Mouse (Mus musculus) brain, embryonic 14.5 days (tissue): ENCODE data around the gene Clec4f. TPM values are rescaled to one million over a fixed set of nuclear protein-coding genes. Genes with fewer than 3 reads are reported as not detected.
"Not testable (repeated sequence)": the region's sequence is repeated elsewhere in the genome, so short reads cannot be mapped to it uniquely, and the experiment has no call there.

ENCODE experiments used
- DNase-seq: peaks from one replicate; pipeline ENCODE4 v3.0.0-alpha.2; 2011; ENCODE audit warnings: low read depth
- CTCF ChIP-seq: fragments of 200-500 bp; IDR thresholded peaks from 2 replicates; pipeline ENCODE4 v1.5.1; 2012; ENCODE audit warnings: inconsistent platforms, mild to moderate bottlenecking, moderate library complexity, borderline replicate concordance; ENCODE audit not compliant: insufficient read depth, insufficient read length; ENCODE audit errors: extremely low read depth
- POLR2A ChIP-seq: fragments of 200-500 bp; IDR thresholded peaks from 2 replicates; pipeline ENCODE4 v1.6.1; 2012; ENCODE audit warnings: mild to moderate bottlenecking, inconsistent platforms, borderline replicate concordance; ENCODE audit not compliant: poor library complexity, insufficient read depth, insufficient read length, severe bottlenecking; ENCODE audit errors: extremely low read depth
- polyA plus RNA-seq: library from polyadenylated mRNA; depleted of rRNA; stranded (reverse); fragments of >200 nt; gene quantifications from 2 replicates; pipeline ENCODE4 v1.2.3, GENCODE M21; 2012

The Clec4f gene
- polyA plus RNA-seq, 1 experiment: not detected

DNA sequence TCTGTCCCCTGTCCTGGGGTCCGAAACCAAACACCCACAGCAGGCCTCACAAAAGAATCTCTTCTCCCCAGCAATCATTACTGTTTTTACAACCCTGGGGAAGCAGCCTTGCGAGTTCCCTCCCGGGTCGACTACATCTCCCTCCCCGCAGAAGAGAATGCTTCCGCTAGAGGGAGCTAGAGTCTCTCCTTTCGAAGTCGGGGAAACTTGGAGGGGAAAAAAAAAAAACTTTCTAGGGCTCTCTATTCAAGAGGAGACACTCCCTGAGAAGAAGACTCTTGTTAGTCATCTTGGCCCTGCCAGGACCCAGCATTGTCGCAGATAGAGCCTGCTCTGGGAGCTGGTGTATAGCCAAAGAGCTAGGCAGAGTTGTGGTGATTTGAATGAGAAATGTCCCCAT lies 37.8 kb upstream of the Clec4f start:
- TF ChIP-seq POLR2A (no peak), CTCF (peak; percentile 78)

DNA sequence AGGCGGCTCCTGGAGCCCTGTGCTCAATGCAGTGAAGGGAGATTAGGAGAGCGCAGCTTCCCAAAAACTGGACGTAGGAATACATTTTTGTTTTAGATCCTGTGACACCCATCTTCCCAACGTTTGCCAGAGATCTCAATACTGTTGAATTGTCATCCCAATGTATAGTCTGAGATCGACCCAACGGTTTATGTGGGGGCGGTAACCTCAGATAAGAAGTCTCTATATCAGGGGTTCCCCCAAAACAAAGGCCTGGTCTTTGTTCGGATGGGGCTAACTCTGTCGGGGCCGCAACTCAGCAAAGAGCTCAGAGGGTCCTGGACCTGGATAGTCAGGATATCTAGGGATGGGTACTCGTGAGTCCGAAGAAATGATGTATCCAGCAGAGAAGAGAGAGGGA lies 37.0 kb upstream of the Clec4f start:
- TF ChIP-seq CTCF (no peak), POLR2A (no peak)
- DNase-seq: no peak

More for the DNA sequence above, 37.8 kb upstream of the Clec4f start:
- DNase-seq: peak; percentile 88

DNA sequence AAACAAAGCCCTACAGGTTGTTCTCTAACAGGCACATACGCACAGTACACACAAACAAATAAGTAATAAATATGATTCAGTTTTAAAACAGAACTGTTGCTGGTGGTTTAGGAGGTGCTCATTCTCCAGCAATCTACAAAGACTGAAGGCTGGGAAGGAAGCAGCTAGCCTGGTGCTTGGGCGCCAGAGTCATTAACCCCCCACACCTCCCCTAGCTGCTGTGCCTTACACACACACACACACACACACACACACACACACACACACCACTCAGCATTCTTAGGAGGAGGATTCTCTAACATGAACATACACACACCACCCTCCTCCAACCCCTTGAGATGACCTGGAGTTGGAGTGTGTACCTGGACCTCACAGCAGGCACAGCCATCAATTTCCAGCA lies 34.9 kb upstream of the Clec4f start:
- TF ChIP-seq CTCF (no peak), POLR2A (no peak)
- DNase-seq: no peak

DNA sequence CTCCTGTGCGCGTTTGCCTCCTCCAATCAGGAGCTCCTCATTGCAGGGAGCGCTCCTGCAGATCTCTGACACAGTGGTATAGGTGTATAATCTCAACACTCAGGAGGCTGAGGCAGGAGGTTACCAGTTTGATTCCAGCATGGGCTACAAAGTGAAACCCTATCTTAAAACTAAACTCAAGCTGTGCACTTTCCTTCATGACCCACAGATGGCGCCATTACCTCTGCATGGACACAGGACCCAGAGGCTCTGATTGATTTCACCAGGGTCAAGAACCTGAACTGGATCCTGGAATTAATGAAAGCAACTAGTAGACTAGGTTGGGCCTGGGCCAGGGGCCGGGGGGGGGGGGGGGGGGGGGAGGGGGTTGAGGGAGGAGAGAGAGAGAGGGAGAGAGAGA lies 34.3 kb upstream of the Clec4f start:
- no peak for TF ChIP-seq POLR2A
- TF ChIP-seq CTCF: peak; percentile 80
- DNase-seq: peak; percentile 62

DNA sequence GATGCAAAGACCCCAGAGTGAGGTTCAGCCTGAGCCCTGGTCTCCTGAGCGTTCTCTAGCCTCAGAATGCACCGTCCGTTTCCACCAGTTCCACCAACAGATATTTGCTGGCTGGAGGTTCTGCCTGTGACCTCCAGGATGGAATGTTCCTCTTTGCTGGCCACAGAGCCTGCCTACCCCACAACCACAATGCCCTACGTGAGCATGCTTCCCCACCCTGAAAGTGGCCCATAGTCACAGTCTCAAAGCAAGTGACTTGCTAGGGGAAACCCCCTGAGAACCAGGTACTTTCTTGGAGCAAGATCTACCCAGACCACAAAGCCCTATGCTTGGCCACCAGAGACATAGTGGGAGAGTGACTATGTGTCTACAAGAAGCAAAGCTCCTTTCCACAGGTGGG lies 33.4 kb upstream of the Clec4f start:
- TF ChIP-seq POLR2A (no peak), CTCF (no peak)
- no peak for DNase-seq

DNA sequence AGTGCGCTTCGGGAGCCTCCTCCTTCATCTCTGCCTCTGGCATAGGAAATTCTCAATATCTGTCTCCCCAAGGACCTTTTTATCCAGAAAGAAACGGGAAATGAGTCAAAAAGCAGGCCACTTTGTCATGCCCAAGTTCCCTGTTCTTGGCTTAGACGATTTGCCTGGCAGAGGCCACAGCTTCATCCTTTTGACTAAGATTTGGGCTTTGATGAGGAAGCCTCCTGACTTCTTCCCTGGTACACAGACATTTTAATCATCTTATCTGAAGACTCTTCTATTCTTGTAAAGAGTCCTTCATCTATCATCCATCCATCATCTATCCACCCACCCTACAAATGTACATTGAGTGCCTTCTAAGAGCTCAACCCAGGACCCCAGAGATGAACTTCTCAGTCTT lies 21.8 kb upstream of the Clec4f start, which contains the start of gene Cd207:
Gene Cd207 (minus strand): TSS at position 101 of the 400 bp plus-strand sequence.
- TF ChIP-seq POLR2A (no peak), CTCF (no peak)
- no peak for DNase-seq

DNA sequence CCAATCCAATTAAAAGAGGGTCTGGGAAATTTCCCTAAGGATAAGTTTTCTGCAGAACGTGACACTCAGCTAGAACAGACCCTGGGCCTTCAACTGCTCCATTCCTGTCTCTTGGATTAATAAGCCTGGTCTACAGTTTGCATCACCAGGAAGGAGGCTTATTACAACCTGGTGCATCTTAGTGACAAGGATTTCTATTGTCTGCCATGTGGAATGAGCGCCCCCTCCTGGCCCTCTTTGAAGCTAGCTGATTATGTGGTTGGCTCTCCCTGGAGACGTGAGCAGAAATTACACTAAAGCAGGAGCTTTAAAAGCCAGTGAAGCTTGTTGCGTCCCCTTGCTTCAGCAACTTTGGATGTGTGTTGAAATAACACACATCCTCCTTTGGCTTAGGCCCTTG lies 17.4 kb upstream of the Clec4f start:
- DNase-seq: peak; percentile 90

DNA sequence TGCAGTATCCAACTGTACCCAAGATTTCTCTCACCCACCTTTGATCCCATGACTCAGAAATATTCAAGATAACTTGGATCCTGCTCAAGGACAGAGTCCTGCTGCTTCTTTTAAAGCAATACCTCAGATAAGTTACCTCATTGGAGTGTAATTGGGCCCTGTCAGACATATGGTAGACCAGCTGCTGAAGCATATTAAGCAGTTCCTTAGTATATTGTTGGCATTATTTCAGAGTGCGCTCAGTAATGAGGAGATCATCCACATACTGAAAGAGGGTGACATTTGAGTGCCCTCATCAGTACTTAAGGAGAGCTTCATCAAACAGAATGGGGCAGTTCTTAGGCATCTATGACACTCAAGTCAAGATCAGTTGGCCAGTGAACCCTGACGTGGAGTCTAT lies 9.0 kb upstream of the Clec4f start:
- no peak for TF ChIP-seq POLR2A
- no peak for TF ChIP-seq CTCF

More for the DNA sequence above, 17.4 kb upstream of the Clec4f start:
- TF ChIP-seq POLR2A: no peak
- TF ChIP-seq CTCF: peak; percentile 86

DNA sequence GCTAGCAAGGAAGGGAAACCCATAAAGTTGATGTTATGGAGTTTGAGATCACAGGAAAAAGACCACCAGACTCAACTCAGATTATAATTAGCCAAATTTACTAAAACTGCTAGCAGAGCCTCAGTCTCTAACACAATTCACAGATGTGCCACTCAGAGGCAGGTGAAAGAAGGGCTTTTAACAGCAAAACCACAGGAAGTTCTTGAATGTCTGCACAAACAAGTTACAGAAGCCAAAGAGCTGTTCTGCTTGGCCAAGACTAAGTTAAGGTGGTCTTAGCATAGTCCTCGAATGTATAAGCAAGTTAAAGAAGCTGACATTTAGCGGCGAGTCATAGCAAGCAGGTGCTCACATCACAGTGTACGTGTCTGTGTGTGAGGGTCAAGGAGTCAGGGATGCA lies 4.8 kb upstream of the Clec4f start:
- TF ChIP-seq CTCF: no peak
- no peak for TF ChIP-seq POLR2A
- no peak for DNase-seq

More for the DNA sequence above, 9.0 kb upstream of the Clec4f start:
- peak; percentile 77 for DNase-seq

DNA sequence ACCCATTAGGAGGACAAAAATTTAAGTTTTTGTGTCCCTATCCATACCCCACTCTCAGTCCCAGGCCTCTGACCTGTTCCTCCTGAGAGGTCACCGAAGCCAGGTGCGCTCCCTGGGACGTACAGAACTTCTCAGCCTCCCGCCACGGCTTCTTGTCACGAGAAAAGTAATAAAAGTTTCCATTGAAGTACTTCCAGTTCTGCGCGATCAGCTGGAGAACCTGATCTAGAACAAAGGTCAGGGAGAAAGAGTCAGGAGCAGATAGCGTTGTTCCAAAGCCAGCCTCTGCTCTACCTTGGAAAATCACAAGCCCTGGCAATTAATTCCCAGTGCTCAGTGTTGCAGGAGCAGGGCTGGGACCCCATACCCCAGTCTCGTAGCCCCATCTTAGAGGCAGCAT lies 9.3 kb downstream of the Clec4f start:
- TF ChIP-seq POLR2A (no peak), CTCF (no peak)
- no peak for DNase-seq

DNA sequence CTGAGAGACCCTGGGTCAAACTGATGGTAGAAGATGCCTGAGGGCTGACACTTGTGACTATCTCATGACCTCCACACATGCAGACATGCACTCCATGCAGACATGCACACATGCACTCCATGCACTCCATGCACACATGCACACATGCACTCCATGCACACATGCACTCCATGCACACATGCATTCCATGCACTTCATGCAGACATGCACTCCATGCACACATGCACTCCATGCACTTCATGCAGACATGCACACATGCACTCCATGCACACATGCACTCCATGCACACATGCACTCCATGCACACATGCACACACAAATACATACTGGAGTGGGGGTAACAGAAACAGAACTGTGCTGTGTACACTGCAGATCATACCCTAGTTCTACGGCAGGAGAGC lies 20.7 kb downstream of the Clec4f start:
- TF ChIP-seq POLR2A (no peak), CTCF (no peak)
- no peak for DNase-seq

DNA sequence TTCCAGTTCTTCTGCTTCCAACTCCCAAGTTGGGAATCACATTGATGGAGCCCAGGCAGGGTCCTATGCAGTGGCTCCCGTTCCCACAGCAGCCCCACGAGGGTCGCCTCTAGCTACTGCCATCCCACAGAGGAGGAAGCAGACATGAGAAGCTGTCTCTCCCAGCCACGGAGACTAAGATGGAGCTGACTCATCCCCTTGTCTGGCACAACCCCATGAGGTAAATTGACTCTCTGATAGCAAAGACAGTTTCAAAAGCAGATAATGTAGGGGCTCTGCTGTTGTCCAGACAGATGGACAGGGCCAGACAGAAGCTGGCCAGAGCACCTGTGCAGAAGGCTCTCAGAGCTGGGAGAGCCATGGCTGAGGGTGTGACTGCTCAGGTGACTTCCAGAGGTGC lies 21.4 kb downstream of the Clec4f start:
- not testable (repeated sequence) for DNase-seq

DNA sequence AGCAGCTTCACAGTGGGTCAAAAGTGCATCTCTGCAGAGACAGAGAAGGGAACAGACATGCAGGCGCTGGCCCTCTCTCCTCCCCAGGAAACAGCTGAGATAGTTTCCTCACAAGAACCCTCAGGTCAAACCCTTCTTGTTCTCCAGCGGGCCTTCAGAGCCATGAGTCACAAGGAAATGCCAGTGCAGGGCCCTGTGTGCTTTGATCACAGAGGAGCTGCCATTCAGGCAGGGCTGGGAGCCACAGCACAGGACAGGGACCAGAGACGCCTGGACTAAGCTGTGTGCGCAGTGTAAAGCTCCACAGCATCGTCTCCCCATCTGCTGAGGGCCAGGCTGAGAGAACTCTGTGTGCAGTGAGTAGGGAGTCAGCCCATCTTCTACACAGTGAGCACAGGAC lies 21.9 kb downstream of the Clec4f start:
- not testable (repeated sequence) for DNase-seq

DNA sequence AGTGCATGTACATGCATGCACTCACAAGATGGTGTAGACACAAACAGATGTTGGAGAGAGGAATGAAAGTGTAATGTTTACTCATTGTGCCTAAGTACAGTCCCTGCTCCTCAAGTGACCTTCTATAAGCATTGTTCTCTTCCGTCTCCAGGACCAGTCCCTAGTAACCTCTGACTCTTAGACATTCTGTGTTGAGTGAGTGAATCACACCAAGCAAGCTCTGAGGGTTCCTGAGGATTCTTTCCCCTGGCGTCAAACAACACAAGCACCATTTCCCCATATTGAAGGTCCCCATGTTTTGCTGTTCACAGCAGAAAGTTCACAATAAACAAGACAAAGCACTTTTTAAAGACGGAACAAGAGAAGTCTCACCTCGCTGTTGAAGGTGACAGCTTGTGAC lies 24.2 kb downstream of the Clec4f start:
- no peak for DNase-seq
- TF ChIP-seq CTCF: no peak
- no peak for TF ChIP-seq POLR2A

DNA sequence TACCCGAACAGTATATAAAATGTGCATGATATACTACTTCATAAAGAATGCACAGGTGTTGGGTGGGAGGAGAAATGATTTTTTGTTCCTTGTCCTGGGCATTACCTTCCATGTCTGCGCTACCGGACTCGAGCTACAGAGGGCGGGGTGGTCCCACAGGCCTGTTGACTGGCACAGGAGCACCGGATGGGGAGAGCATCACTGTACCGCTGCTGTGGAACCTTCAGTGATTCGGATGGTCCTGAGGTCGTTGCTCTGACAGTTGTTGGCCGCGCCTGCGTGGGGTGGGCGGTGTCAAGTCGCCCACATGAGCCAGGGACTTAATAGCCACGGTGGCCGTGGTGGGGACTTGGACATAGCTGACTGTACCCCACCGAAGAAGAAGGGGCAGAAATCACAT lies 29.2 kb downstream of the Clec4f start:
- TF ChIP-seq POLR2A: no peak
- TF ChIP-seq CTCF: 0 out of 2 replicates have a peak, but pooled peaks have one; percentile 16
- no peak for DNase-seq
